Mouse (Mus musculus): ENCODE measurements at regions not wholly inside any gene's neighbourhood (a gene's known extent, or its start where the extent isn't known, plus 50 kb on each side); places are given as distances from the start of the nearest gene placed in this dataset.
"Not testable (repeated sequence)": the region's sequence is repeated elsewhere in the genome, so short reads cannot be mapped to it uniquely, and the experiment has no call there.

- ATAC-seq (ENCODE audit: low TSS enrichment) = no peak
Measured at GRCm38 (mm10) chr1:165017793-165018192, 82.5 kb upstream of the Xcl1 start.

DNA sequence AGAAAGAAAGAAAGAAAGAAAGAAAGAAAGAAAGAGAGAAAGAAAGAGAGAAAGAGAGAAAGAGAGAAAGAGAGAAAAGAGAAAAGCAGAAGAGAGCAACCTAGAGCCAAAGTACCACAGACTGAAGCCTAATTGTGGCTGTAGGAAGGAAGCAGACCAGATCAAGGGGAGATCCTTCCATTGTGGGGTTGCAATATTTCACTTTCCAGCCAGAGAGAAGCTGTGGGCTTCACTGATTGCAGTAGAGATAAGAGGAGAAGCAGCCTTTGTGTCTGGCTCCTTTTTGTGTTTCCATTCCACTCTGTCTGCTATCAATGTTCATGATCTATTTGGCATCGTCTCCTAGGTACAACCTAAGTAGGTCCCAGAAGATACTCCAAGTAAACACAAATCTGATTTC, 79.0 kb upstream of the Xcl1 start:
- ATAC-seq (ENCODE audit: low TSS enrichment) = no peak

GRCm38 (mm10) chr1:165013428-165013827, 78.1 kb upstream of the Xcl1 start:
- no peak for ATAC-seq (ENCODE audit: low TSS enrichment)

DNA sequence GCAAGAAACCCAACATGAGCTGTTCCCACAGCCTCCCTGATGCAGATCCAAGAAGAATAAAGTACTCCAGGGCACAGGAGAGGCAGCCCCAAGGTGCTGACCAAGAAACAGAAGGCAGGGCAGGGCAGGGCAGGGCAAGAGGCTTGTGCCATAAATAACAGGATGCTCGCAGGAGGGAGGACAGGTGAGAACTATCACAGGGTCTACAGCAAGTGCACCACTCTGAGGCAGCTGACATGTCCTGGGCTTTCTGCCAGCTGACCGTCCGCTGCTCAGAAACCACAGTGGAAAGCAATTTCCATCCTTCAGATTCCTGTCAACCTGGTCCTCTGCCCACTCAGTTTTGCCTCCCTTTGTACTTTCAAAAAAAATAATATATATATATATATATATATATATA, 77.0 kb upstream of the Xcl1 start:
- no peak for ATAC-seq (ENCODE audit: low TSS enrichment)

DNA sequence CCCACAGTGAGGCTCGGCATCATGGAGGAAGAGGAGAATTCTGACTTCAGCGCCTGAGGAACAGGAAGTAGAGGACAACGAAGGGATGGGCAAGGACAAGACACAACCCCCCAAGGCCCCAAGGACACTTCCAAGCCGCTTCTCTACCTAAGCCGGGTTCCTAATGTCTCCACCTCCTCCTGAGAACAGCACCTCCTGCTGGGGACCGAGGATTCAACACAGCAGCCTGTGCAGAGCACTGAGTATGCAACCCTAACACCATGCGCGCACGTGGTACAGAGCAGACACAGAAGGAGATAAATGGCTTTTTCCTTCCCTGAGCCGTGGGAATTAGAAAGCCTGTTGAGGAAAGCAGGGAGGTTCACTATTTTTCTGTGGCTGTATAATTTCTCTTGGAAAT, 64.2 kb upstream of the Xcl1 start:
- 0 out of 2 replicates have a peak, but pooled peaks have one; percentile 23 for ATAC-seq (ENCODE audit: low TSS enrichment)

DNA sequence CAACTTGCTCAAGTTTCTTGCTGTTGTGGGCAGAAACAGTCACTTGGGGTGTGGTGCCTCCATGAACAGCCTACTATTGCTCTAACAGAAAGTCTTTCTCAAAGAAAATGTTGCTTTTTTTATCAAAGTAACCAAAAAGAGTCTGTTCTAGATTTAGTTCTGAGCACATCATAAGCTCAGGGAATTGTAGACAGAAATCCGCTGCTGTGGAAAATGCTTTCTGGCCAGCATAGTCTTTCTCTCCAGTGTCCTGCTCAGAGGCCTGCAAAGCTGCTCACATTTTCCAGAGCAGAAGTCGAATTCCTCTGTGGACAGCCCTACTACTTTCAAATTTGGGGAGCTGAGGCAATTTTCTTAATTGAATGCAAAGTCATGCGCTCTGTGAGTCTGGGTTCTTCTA, 63.3 kb upstream of the Xcl1 start:
- ATAC-seq (ENCODE audit: low TSS enrichment) = peak; percentile 95

- ATAC-seq (ENCODE audit: low TSS enrichment) = no peak
Measured at GRCm38 (mm10) chr1:164997660-164998059, 62.3 kb upstream of the Xcl1 start.

DNA sequence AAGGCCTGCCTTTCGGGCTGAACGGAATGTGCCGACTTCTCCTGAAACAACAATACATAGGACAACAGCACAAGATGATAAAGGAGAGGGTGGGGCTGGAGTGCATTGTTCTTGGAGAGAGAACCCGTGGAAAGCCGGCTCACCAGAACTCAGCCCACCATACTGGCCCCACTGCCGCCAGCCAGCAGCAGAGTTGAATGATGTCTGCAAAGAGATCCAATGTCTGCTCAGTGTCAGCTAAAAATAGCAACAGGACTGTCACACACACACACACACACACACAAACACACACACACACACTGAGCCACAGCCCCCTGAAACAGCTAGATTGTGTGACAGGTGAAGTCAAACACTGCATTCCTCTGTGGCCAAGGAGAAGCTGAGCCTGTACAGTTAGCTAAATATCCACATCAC, 58.9 kb upstream of the Xcl1 start:
- no peak for ATAC-seq (ENCODE audit: low TSS enrichment)

GRCm38 (mm10) chr1:164993175-164993875, 58.0 kb upstream of the Xcl1 start:
- not testable (repeated sequence) for ATAC-seq (ENCODE audit: low TSS enrichment)

GRCm38 (mm10) chr1:164988982-164989381, 53.7 kb upstream of the Xcl1 start:
- ATAC-seq (ENCODE audit: low TSS enrichment) = peak; percentile 66

- peak; percentile 78 for ATAC-seq (ENCODE audit: low TSS enrichment)
Measured at GRCm38 (mm10) chr1:164988191-164988590, 52.9 kb upstream of the Xcl1 start.

- ATAC-seq (ENCODE audit: low TSS enrichment) = not testable (repeated sequence)
Measured at GRCm38 (mm10) chr1:164985521-164985920, 50.2 kb upstream of the Xcl1 start.

Data from frontal cortex, adult (tissue).